Mouse (Mus musculus): ENCODE data around the gene Exosc5.

- TF ChIP-seq CTCF (IDR thresholded peaks at IDR 0.05; ENCODE audit: borderline replicate concordance, insufficient read depth, low read depth, low read length) (no peak), POLR2A (IDR thresholded peaks at IDR 0.05; ENCODE audit: borderline replicate concordance, insufficient read depth, low read length) (no peak)
These were observed 61.8 kb downstream of the Exosc5 start for GRCm38 (mm10) chr7:25720760-25721159.

Data from cerebellum, adult 2 months (tissue).